Mouse (Mus musculus): ENCODE data around the gene Rnf220. TPM values are rescaled to one million over a fixed set of nuclear protein-coding genes. Genes with fewer than 3 reads are reported as not detected.

Gene Rnf220
- polyA plus RNA-seq, 1 experiment from 2014 or later = 76.0 TPM

Other genes starting within 250 kb of the Rnf220 start
- gene Tmem53, start 245.1 kb downstream of the Rnf220 start, polyA plus RNA-seq (2015; fragmentation: Nextera tagmentation; extraction: Ambion mirVana) = 16.5 and 19.9 TPM in 2 replicates
- gene Armh1, start 244.9 kb downstream of the Rnf220 start, polyA plus RNA-seq (2015; fragmentation: Nextera tagmentation; extraction: Ambion mirVana) = 0.23 and 0.39 TPM in 2 replicates
- gene Eri3, start 53.3 kb upstream of the Rnf220 start, polyA plus RNA-seq (2015; fragmentation: Nextera tagmentation; extraction: Ambion mirVana) = 129 and 131 TPM in 2 replicates
- gene Dmap1, start 185.2 kb upstream of the Rnf220 start, polyA plus RNA-seq (2015; fragmentation: Nextera tagmentation; extraction: Ambion mirVana) = 61.0 and 64.8 TPM in 2 replicates
- gene Gm12845, start 227.4 kb upstream of the Rnf220 start, polyA plus RNA-seq (2015; fragmentation: Nextera tagmentation; extraction: Ambion mirVana) = not detected in 2 replicates

All from kidney, embryonic 16.5 days (tissue).